Mouse (Mus musculus) kidney, postnatal 25 days (tissue): ENCODE measurements around the gene Dclk3.

Experiments used
- DNase-seq, 2 experiments: peaks; one replicate each; pipeline ENCODE4 v3.0.0; 2021; ENCODE audit warnings: mixed read lengths in 2 of 2

The Dclk3 gene

DNA sequence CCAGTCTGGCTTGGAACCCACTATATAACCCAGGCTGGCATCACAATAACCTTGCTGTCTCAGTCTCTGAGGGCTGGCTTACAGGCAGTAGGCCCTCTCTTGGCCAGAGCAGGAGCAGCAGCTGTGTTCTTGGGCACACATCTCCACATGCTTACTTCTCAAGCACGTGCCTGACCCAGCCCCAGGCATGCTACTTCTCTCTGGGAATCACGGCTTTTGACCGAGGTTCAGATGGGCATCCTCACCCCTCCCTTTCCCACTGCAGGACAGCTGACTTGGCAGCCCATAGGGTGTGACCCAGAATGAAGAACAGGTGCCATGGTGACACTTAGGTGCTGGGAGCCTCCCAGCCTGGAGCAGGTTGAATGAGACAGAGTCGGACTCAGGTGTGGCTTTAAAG lies 52.4 kb downstream of the Dclk3 start:
- DNase-seq = peak; percentile 25 to 70

DNA sequence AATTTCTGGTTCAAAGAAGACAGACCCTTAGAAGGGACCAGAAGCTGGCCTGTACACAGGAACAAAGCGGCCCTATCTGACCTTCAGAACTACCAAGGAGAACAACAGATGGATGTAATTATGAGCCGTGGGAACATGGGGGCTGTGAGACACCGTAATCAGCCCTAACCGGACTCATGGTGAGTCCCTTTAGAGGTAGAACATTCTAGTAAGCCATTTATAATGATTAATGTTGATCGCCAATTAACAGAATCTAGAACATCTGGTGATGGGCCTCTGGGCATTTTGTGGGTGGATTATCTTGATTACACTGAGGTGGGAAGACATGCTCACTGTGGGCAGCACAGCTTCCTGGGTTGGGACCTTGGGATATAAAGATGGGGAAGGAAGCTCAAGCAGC lies 54.6 kb downstream of the Dclk3 start:
- DNase-seq = no peak

DNA sequence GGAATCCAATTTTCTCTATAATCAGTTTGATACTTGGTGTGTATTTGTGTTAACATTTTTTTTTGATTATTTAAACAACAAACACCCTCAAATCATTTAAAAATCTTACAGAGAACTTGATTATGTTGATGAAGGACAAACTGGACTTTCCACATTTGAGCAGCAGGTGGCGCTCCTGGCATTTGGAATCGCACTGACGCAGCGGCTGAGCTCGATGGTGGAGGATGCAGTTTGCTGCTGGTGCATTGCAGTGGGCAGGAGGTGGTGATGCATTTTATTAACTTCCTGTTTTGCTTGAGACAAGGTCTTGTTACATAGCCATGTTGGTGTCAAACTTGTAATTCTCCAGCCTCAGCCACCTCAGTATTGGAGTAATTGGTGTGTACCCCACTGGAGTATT lies 56.7 kb downstream of the Dclk3 start:
- peak; percentile 58 to 83 for DNase-seq

DNA sequence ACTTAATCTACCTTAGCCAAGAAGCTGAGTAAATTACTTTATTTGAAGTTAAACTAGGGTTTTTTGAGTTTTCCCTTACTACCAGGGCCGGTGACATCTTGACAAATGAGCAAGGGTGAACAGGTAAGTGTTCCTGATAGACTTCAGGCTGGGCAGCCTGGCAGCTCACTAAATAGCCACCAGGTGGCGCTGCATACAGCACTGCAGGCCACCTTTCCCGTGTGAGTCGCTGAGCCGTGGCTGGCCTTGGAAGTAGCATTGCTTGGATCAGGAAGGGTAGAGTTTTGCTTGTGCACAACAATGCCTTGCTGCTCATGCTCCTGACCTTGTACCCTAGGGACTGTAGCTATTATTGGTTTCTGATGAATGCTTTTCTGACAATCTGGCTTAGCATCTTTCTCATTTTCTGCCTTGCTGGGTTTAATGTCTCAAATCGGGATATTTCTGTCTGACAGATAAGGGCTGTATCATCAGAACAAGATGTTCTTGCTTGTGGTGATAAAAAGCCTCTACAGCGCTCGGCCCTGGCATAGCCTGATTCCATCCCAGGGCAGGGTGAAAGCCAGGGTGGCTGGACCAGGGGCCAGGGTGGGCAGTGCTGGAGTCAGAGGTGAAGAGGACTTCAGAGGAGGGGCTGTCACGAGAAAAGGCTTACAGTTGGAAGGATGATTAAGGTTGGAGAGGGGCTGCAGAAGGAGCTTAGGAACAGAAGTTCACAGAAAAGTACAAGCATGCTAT lies 58.4 kb downstream of the Dclk3 start:
- DNase-seq = peak; percentile 82 to 85

DNA sequence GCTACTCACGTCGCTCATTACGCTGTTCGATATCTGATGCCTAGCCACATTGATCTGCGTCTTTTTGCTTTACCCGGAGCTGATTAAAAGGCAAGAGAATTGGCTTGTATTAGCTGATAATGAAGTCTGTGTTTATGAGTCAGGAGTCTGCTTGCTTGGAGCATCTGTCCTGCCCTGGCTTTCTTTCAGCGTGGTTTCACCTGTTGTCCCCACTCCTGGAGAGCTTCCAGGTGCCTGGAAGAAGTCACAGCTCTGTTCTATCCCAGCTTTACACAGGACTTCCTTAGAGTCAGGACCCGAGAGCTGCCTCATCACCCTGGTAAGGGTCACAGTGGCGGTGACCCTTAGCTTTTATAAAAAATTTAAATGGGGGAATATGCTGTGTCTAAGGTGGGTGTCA lies 61.3 kb downstream of the Dclk3 start:
- no peak for DNase-seq

DNA sequence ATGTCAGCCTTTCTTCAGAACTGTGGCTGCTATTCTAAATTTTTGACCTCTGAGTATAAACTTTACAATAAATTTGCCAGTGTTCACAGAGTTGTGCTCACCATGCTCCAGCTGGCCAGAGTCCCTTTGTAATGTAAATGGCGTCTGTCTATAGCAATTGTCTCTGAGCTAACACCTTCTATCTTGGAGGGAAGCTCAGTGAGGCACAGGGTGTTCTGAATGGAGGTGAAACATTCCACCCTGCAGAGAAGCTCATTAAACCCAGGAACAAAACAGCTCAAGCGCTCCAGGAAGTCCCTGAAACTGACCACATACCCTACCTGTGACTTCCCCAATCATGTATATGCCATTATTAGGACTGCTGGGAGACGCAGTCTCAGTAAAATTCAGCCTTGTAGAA lies 67.2 kb downstream of the Dclk3 start:
- no peak for DNase-seq

DNA sequence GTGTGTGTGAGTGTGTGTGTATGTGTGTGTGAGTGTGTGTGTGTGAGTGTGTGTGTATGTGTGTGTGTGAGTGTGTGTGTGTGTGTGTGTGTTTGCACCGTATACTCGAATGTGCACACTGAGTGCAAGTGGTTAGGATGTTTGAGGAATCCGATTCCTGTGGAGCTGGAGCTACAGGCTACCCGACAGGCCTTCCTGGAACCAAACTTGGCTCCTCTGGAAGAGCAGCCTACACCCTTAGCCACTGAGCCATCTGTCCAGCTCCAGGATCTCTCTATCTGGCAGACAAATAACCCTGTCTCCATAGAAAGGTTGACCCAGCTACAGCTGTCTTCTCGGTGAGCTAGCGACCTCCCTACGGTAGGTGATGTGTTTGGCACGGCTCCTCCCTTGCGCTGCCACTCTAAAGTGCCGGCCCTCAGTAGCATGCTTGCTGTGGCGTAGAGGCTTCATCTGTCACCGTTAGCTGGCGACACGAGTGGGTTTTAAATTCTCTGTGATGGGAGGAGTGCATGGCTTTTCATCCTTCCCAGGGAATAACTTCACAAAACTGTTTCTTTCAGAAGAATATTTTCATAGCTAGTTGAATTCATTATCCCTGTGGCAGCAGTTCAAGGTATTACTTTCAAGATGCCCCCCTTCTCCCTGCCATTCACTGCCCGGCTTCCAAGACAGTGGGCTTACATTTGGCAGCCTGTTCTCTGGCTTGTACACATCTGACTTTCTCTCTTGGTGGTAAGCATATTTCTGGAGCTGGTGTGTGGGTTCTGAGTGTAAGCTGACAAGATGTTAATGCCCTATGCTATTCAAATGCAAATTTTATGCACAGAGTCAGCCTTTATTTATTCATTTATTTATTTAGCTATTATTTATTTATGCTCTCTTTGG lies 75.9 kb downstream of the Dclk3 start:
- no peak for DNase-seq

DNA sequence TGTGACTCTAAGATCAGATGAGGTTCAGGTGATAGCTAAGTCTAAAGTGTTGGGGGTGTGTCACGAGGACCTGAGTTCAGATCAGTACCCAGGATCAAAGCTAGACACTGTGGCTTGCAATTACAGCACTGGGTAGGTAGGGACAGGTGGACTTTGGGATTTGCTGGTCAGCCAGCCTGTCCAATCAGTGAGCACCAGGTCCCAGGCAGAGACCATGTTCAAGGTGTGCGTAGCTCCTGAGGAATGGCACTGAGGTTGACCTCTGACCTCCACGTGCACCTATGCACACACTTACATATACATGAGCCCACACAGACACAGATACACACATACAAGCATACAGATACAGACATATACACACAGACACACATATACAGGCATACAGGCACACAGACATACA lies 76.7 kb downstream of the Dclk3 start:
- no peak for DNase-seq

DNA sequence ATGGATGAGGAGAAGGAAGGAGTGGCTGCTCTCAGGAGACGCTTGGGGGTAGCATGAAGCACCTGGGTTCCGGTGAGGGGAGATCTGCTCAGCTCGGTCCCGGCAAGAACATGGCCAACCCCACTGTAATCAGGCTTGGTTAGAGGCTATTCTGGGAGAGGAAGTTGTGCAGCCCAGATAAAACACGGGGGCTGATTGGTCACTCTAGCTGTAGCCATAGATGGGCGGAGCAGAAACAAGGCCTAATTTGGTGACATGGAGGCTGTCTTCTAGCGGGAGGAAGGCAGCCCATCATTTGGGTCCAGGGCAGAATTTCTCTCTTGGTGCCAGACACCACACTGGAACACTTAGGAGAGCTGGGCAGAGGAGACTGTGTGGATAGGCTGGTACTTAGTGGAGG lies 83.3 kb downstream of the Dclk3 start:
- no peak for DNase-seq

DNA sequence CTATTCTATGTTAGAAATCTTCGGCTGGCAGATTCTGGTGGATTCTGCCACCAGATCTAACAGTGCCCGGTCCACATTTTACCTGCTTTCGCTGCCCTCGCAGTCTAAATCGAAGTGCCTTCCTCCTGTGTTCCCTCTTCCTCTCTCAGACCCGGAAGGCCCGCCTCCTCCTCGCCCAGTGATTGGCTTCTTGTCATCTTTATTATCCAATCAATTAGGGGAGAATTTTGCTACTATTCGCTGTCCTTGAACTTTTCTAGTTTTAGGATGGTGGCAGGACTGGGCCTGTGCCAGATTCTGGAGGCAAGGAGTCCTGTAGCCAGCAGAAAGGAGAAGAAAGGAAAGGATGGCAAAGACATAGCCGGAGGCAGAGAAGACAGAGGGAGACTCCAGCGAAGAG lies 84.2 kb downstream of the Dclk3 start:
- no peak for DNase-seq

DNA sequence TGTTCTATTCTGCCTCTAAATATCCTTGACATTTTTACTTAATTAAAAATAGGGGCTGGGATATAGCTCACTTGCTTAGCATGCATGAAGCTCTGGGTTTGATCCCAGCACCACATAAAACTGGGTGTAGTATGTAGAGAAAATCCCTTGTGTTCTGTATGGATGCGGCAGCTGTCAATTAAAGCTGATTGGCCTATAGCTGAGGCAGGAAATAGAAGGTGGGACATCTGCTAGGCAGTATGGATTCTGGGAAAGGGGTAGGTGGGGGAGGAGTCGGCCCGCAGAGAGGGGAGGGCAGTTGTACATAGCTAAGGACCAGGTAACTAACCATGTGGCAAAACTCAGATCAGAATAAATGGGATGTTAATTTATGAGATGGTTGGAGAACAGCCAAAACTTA lies 85.0 kb downstream of the Dclk3 start:
- no peak for DNase-seq

DNA sequence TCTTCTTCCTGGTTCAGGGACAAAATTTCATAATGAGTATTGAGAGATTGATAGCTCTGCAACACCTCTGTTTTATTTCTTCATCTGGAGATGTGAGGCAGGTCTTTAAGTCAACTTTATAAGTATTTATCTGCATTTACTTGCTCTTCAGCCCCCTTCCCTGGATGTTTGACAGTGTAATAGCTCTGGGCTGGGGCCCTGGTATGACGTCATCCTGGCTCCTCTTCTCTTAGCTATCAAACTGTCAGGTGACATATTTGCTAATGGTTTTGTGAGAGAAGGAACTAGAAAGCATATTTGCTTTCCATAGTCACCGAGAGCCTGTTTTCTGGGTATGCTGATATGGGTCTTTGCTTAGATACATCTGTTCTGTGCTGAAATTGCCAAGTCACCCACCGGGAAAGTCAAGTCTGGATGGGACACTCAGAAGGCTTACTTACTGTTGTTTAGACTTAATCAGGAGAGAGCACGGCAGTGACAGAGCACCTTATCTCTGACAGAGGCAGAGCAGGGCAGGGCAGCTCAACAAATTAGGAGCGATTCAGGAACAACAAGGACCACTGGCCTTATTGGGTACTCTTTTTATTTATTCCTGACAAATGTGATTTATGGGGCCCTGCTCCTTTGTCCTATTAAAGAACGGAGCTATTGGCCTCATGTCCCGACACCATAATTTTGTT lies 96.0 kb downstream of the Dclk3 start:
- DNase-seq = no peak

DNA sequence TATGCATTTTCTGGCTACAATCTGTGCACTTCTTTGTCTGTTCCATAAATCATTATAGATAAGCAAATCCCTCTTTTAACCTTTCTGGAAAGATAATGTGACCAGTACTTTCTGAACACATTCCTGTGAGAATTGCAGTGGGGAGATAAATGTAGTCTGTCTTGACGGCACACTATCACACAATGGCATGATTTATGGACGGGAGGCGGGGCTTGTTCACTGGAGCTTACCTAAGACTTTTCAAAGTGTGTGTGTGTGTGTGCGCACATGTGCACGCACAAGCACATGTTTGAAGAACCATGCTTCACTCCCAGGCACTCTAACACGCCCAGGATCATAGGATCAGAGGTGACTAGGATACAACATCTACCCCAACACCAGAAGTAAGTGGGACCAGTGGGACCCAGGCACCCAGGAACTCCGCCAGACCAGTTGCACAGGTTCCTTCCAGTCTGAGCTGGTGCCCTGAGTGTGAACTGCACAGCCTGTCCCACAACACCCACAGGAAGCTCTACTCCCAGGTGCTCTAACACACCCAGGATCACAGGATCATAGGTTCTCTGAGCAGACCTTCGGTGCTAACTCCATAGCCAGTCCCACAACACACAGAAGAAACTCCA lies 96.7 kb downstream of the Dclk3 start:
- no peak for DNase-seq
